Mouse (Mus musculus) C2C12 (cell line): Measurements from ENCODE around the gene Maml1.

Experiments used
- CEBPB ChIP-seq: IDR thresholded peaks from one replicate; pipeline ENCODE4 v1.6.1; 2011; ENCODE audit warnings: low read depth, mild to moderate bottlenecking, control low read depth, moderate library complexity
- CTCF ChIP-seq: IDR thresholded peaks from one replicate; pipeline ENCODE4 v1.5.1; 2011; ENCODE audit not compliant: control insufficient read depth, insufficient read depth, insufficient read length
- MYOD1 ChIP-seq: IDR thresholded peaks from one replicate; pipeline ENCODE4 v1.6.1; 2011; ENCODE audit warnings: low read depth; ENCODE audit not compliant: control insufficient read depth, insufficient read length

DNA sequence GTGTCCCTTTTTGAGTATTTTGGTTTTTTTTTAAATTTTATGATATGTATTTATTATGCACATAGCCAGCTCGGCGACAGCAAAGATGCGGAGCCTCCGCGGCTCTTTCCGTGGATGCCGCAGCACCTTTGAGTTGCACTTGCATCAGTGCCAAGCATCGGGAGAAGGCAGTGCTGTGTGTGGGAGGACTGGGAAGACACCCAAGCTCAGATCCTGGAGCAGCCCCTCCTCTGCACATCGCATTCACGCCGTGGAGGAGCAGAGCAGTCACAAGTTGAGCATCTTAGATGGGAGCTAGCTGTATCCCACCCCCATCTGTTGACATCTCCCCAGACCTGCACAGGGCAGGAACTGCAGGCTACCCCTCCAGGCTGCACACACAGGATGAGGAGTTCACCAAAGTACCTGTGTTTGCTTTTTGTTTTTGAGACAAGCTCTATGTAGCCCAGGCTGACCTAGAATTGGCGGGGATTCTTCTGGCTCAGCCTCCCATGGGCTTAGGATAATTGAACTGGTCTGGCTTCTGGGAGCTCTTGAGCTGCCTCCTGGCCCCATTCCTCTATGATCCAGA is 38.0 kb downstream of the Maml1 start:
- no peak for TF ChIP-seq CTCF
- no peak for TF ChIP-seq MYOD1
- no peak for TF ChIP-seq CEBPB
